Mouse (Mus musculus) monocyte, adult 2 months (primary cell): ENCODE measurements around the gene Sipa1l3.

ENCODE experiments used
- DNase-seq, 2 experiments: peaks; one replicate each; pipeline ENCODE4 v3.0.0; 2022; ENCODE audit warnings: low spot score in 2 of 2, low read depth in 1 of 2

Sipa1l3 gene

GRCm38 (mm10) chr7:29508522-29508921 is 9.9 kb downstream of the Sipa1l3 start:
- DNase-seq = no peak

GRCm38 (mm10) chr7:29505337-29506318 is 12.8 kb downstream of the Sipa1l3 start:
- peak in 1 of 2 experiments; percentile 17 for DNase-seq

- no peak for DNase-seq
These were observed 13.7 kb downstream of the Sipa1l3 start for GRCm38 (mm10) chr7:29504683-29505290.

GRCm38 (mm10) chr7:29503616-29504015 is 14.8 kb downstream of the Sipa1l3 start:
- DNase-seq = no peak

GRCm38 (mm10) chr7:29501214-29501613 is 17.2 kb downstream of the Sipa1l3 start:
- DNase-seq = no peak

GRCm38 (mm10) chr7:29499071-29499470 is 19.4 kb downstream of the Sipa1l3 start:
- no peak for DNase-seq

GRCm38 (mm10) chr7:29496953-29497590 is 21.4 kb downstream of the Sipa1l3 start:
- DNase-seq = no peak

GRCm38 (mm10) chr7:29496332-29496731 is 22.1 kb downstream of the Sipa1l3 start:
- DNase-seq = no peak

GRCm38 (mm10) chr7:29495880-29496279 is 22.6 kb downstream of the Sipa1l3 start:
- DNase-seq = no peak

GRCm38 (mm10) chr7:29494854-29495253 is 23.6 kb downstream of the Sipa1l3 start:
- DNase-seq = no peak

GRCm38 (mm10) chr7:29494015-29494414 is 24.4 kb downstream of the Sipa1l3 start:
- no peak for DNase-seq

GRCm38 (mm10) chr7:29492992-29493391 is 25.4 kb downstream of the Sipa1l3 start:
- DNase-seq = no peak

- peak; percentile 36 to 62 for DNase-seq
These were observed 26.6 kb downstream of the Sipa1l3 start for GRCm38 (mm10) chr7:29491861-29492260.

GRCm38 (mm10) chr7:29491471-29491755 is 27.0 kb downstream of the Sipa1l3 start:
- no peak for DNase-seq

- no peak for DNase-seq
These were observed 27.6 kb downstream of the Sipa1l3 start for GRCm38 (mm10) chr7:29490704-29491470.

- no peak for DNase-seq
These were observed 28.6 kb downstream of the Sipa1l3 start for GRCm38 (mm10) chr7:29489851-29490250.

- no peak for DNase-seq
These were observed 29.1 kb downstream of the Sipa1l3 start for GRCm38 (mm10) chr7:29489364-29489763.

- DNase-seq = no peak
These were observed 31.7 kb downstream of the Sipa1l3 start for GRCm38 (mm10) chr7:29486753-29487152.

GRCm38 (mm10) chr7:29485721-29486120 is 32.7 kb downstream of the Sipa1l3 start:
- DNase-seq = no peak

GRCm38 (mm10) chr7:29483556-29483955 is 34.9 kb downstream of the Sipa1l3 start:
- DNase-seq = no peak
